Mouse (Mus musculus): ENCODE data around the gene Gm6871. TPM values are rescaled to one million over a fixed set of nuclear protein-coding genes. Genes with fewer than 3 reads are reported as not detected.
"Not testable (repeated sequence)": the region's sequence is repeated elsewhere in the genome, so short reads cannot be mapped to it uniquely, and the experiment has no call there.

Gm6871 gene
- polyA plus RNA-seq (2014; fragmentation: Nextera tagmentation; extraction: Ambion mirVana) = 0.11 and 0.41 TPM in 2 replicates

- not testable (repeated sequence) for ATAC-seq (replicated peaks; ENCODE audit: insufficient number of reproducible peaks, low FRiP score, low TSS enrichment); H3K4me1 ChIP-seq (ENCODE audit: control insufficient read depth, insufficient read depth, low read length); H3K27me3 ChIP-seq (ENCODE audit: control insufficient read depth, insufficient read depth, low read length); H3K27ac ChIP-seq (ENCODE audit: low read depth, low read length); H3K9me3 ChIP-seq (replicated peaks; ENCODE audit: control insufficient read depth, low read length); H3K4me2 ChIP-seq; H3K36me3 ChIP-seq (ENCODE audit: control insufficient read depth, insufficient read depth, low read length); H3K9ac ChIP-seq (ENCODE audit: low read depth, low read length); H3K4me3 ChIP-seq (ENCODE audit: low read depth, low read length)
- WGBS (ENCODE audit: insufficient replicate concordance) = 77% methylated on average over 5 of the region's 6 CpGs
Measured at GRCm38 (mm10) chr7:41573562-41573961, at the start of gene Gm6871. Gene Gm6871, minus strand, starts transcription at chr7:41573662.

GRCm38 (mm10) chr7:41616241-41616640 is 42.8 kb upstream of the Gm6871 start:
- ATAC-seq (replicated peaks; ENCODE audit: insufficient number of reproducible peaks, low FRiP score, low TSS enrichment); H3K4me1 ChIP-seq (ENCODE audit: control insufficient read depth, insufficient read depth, low read length): not testable (repeated sequence)

GRCm38 (mm10) chr7:41611654-41612053 is 38.2 kb upstream of the Gm6871 start:
- peaks cover 7% of the 10 kb centered on the region for H3K36me3 ChIP-seq (ENCODE audit: control insufficient read depth, insufficient read depth, low read length)
- H3K4me3 ChIP-seq (ENCODE audit: low read depth, low read length) = no peak overlapping the region
- WGBS (ENCODE audit: insufficient replicate concordance) = 77% methylated on average over 3 of the region's 3 CpGs
- H3K9me3 ChIP-seq (replicated peaks; ENCODE audit: control insufficient read depth, low read length) = no peaks in the 10 kb centered on the region
- no peak for ATAC-seq (replicated peaks; ENCODE audit: insufficient number of reproducible peaks, low FRiP score, low TSS enrichment)
- H3K27ac ChIP-seq (ENCODE audit: low read depth, low read length) = no peak overlapping the region
- no peaks in the 10 kb centered on the region for H3K4me1 ChIP-seq (ENCODE audit: control insufficient read depth, insufficient read depth, low read length)
- no peak overlapping the region for H3K9ac ChIP-seq (ENCODE audit: low read depth, low read length)
- H3K27me3 ChIP-seq (ENCODE audit: control insufficient read depth, insufficient read depth, low read length) = no peaks in the 10 kb centered on the region
- no peak overlapping the region for H3K4me2 ChIP-seq

More at GRCm38 (mm10) chr7:41616241-41616640, 42.8 kb upstream of the Gm6871 start:
- 90% methylated on average over 1 of the region's 1 CpGs for WGBS (ENCODE audit: insufficient replicate concordance)
- H3K9me3 ChIP-seq (replicated peaks; ENCODE audit: control insufficient read depth, low read length); H3K4me3 ChIP-seq (ENCODE audit: low read depth, low read length); H3K36me3 ChIP-seq (ENCODE audit: control insufficient read depth, insufficient read depth, low read length); H3K27me3 ChIP-seq (ENCODE audit: control insufficient read depth, insufficient read depth, low read length); H3K4me2 ChIP-seq; H3K9ac ChIP-seq (ENCODE audit: low read depth, low read length); H3K27ac ChIP-seq (ENCODE audit: low read depth, low read length): not testable (repeated sequence)

GRCm38 (mm10) chr7:41599932-41600548 is 26.6 kb upstream of the Gm6871 start:
- peak overlapping the region; percentile 76 for H3K9ac ChIP-seq (ENCODE audit: low read depth, low read length)
- H3K4me2 ChIP-seq = peak overlapping the region; percentile 76
- no peak overlapping the region for H3K27ac ChIP-seq (ENCODE audit: low read depth, low read length)
- no peaks in the 10 kb centered on the region for H3K27me3 ChIP-seq (ENCODE audit: control insufficient read depth, insufficient read depth, low read length)
- no peaks in the 10 kb centered on the region for H3K9me3 ChIP-seq (replicated peaks; ENCODE audit: control insufficient read depth, low read length)
- no peaks in the 10 kb centered on the region for H3K4me1 ChIP-seq (ENCODE audit: control insufficient read depth, insufficient read depth, low read length)
- ATAC-seq (replicated peaks; ENCODE audit: insufficient number of reproducible peaks, low FRiP score, low TSS enrichment) = no peak
- H3K36me3 ChIP-seq (ENCODE audit: control insufficient read depth, insufficient read depth, low read length) = no peaks in the 10 kb centered on the region
- 19% methylated on average over 3 of the region's 3 CpGs for WGBS (ENCODE audit: insufficient replicate concordance)
- peak overlapping the region; percentile 70 for H3K4me3 ChIP-seq (ENCODE audit: low read depth, low read length)

GRCm38 (mm10) chr7:41599034-41599813 is 25.8 kb upstream of the Gm6871 start, which contains the start of gene 2610021A01Rik:
Gene 2610021A01Rik, plus strand, starts transcription at chr7:41599230.
- peak within 1 kb of the TSS; percentile 76 for H3K4me2 ChIP-seq
- H3K36me3 ChIP-seq (ENCODE audit: control insufficient read depth, insufficient read depth, low read length) = no peaks in the 10 kb centered on the region
- peak within 1 kb of the TSS; percentile 76 for H3K9ac ChIP-seq (ENCODE audit: low read depth, low read length)
- ATAC-seq (replicated peaks; ENCODE audit: insufficient number of reproducible peaks, low FRiP score, low TSS enrichment) = peak; percentile 94
- H3K9me3 ChIP-seq (replicated peaks; ENCODE audit: control insufficient read depth, low read length) = no peaks in the 10 kb centered on the region
- no peaks in the 10 kb centered on the region for H3K4me1 ChIP-seq (ENCODE audit: control insufficient read depth, insufficient read depth, low read length)
- WGBS (ENCODE audit: insufficient replicate concordance) = under 1% methylated on average over 41 of the region's 41 CpGs
- peak within 1 kb of the TSS; percentile 70 for H3K4me3 ChIP-seq (ENCODE audit: low read depth, low read length)
- no peaks in the 10 kb centered on the region for H3K27me3 ChIP-seq (ENCODE audit: control insufficient read depth, insufficient read depth, low read length)
- H3K27ac ChIP-seq (ENCODE audit: low read depth, low read length) = peak within 1 kb of the TSS; percentile 41; the same call in 1 of the 2 replicates

- Histone ChIP-seq H3K27ac (ENCODE audit: low read depth, low read length) (no peak overlapping the region), H3K4me1 (ENCODE audit: control insufficient read depth, insufficient read depth, low read length) (no peaks in the 10 kb centered on the region), H3K4me3 (ENCODE audit: low read depth, low read length) (peak overlapping the region; percentile 70), H3K9ac (ENCODE audit: low read depth, low read length) (peak overlapping the region; percentile 58; the same call in 1 of the 2 replicates), H3K4me2 (peak overlapping the region; percentile 76), H3K36me3 (ENCODE audit: control insufficient read depth, insufficient read depth, low read length) (no peaks in the 10 kb centered on the region), H3K27me3 (ENCODE audit: control insufficient read depth, insufficient read depth, low read length) (no peaks in the 10 kb centered on the region), H3K9me3 (replicated peaks; ENCODE audit: control insufficient read depth, low read length) (no peaks in the 10 kb centered on the region)
- 0 out of 2 replicates have a peak, but pooled peaks have one; percentile 10 for ATAC-seq (replicated peaks; ENCODE audit: insufficient number of reproducible peaks, low FRiP score, low TSS enrichment)
- 41% methylated on average over 5 of the region's 5 CpGs for WGBS (ENCODE audit: insufficient replicate concordance)
Measured at GRCm38 (mm10) chr7:41598615-41599014, 25.2 kb upstream of the Gm6871 start.

- H3K4me3 ChIP-seq (ENCODE audit: low read depth, low read length); H3K27ac ChIP-seq (ENCODE audit: low read depth, low read length); H3K9me3 ChIP-seq (replicated peaks; ENCODE audit: control insufficient read depth, low read length); H3K9ac ChIP-seq (ENCODE audit: low read depth, low read length); H3K27me3 ChIP-seq (ENCODE audit: control insufficient read depth, insufficient read depth, low read length); ATAC-seq (replicated peaks; ENCODE audit: insufficient number of reproducible peaks, low FRiP score, low TSS enrichment); H3K4me1 ChIP-seq (ENCODE audit: control insufficient read depth, insufficient read depth, low read length); H3K4me2 ChIP-seq; H3K36me3 ChIP-seq (ENCODE audit: control insufficient read depth, insufficient read depth, low read length): not testable (repeated sequence)
Measured at GRCm38 (mm10) chr7:41587831-41588230, 14.4 kb upstream of the Gm6871 start.

GRCm38 (mm10) chr7:41582028-41582427 is 8.6 kb upstream of the Gm6871 start:
- Histone ChIP-seq H3K4me2 (no peak overlapping the region), H3K4me1 (ENCODE audit: control insufficient read depth, insufficient read depth, low read length) (no peaks in the 10 kb centered on the region), H3K9me3 (replicated peaks; ENCODE audit: control insufficient read depth, low read length) (peaks cover 5% of the 10 kb centered on the region; the same call in 1 of the 2 replicates), H3K27ac (ENCODE audit: low read depth, low read length) (no peak overlapping the region), H3K9ac (ENCODE audit: low read depth, low read length) (no peak overlapping the region), H3K4me3 (ENCODE audit: low read depth, low read length) (no peak overlapping the region), H3K27me3 (ENCODE audit: control insufficient read depth, insufficient read depth, low read length) (no peaks in the 10 kb centered on the region), H3K36me3 (ENCODE audit: control insufficient read depth, insufficient read depth, low read length) (no peaks in the 10 kb centered on the region)
- no peak for ATAC-seq (replicated peaks; ENCODE audit: insufficient number of reproducible peaks, low FRiP score, low TSS enrichment)
